9 mouse cellular contexts compared by ENCODE assay signal in genomic region chr6:141248081-141248480, GRCm38 (mm10). TPM values are rescaled to one million over a fixed set of nuclear protein-coding genes. Genes with fewer than 3 reads are reported as not detected.
DNase-seq lines count a peak whose midpoint lies in the region; ATAC-seq and TF ChIP-seq lines count a peak whose summit lies in the region.
"Had no signal": no experiment of that assay in that cellular context is flagged by ENCODE, and none has a peak within 500 bp of the region (broad histone marks: within the 10 kb centered on the region; RNA-seq: fewer than 3 reads in every experiment).

No protein-coding gene starts in this region.

- peak overlapping the region; percentile 83 for H3K4me3 ChIP-seq in cerebellum, adult 2 months (replicated peaks; ENCODE audit: insufficient read depth, low read depth, low read length)
- peak overlapping the region; percentile 65 for H3K4me3 ChIP-seq in lung, embryonic 15.5 days
- peak overlapping the region; percentile 52; the same call in 1 of the 2 replicates for H3K4me3 ChIP-seq in liver, embryonic 12.5 days
- H3K4me3 ChIP-seq in stomach, embryonic 14.5 days (ENCODE audit: low read depth, low read length) = peak overlapping the region; percentile 63

- no peak for TF ChIP-seq CTCF in cerebellum, adult 2 months (IDR thresholded peaks at IDR 0.05; ENCODE audit: borderline replicate concordance, insufficient read depth, low read depth, low read length)

- H3K27ac ChIP-seq in cerebellum, adult 2 months (ENCODE audit: insufficient read depth, low read length) = peak overlapping the region; percentile 11; the same call in 1 of the 2 replicates
- no peak overlapping the region for H3K27ac ChIP-seq in lung, embryonic 15.5 days
- no peak overlapping the region for H3K27ac ChIP-seq in liver, embryonic 12.5 days
- H3K27ac ChIP-seq in stomach, embryonic 14.5 days (ENCODE audit: low read length) = peak overlapping the region; percentile 57; the same call in 1 of the 2 replicates

- no peaks in the 10 kb centered on the region for H3K9me3 ChIP-seq in lung, embryonic 15.5 days
- H3K9me3 ChIP-seq in liver, embryonic 12.5 days (replicated peaks) = no peaks in the 10 kb centered on the region
- H3K9me3 ChIP-seq in stomach, embryonic 14.5 days (ENCODE audit: control insufficient read depth, low read depth, low read length) = no peaks in the 10 kb centered on the region

- peak overlapping the region; percentile 38 for H3K9ac ChIP-seq in lung, embryonic 15.5 days
- no peak overlapping the region for H3K9ac ChIP-seq in liver, embryonic 12.5 days
- H3K9ac ChIP-seq in stomach, embryonic 14.5 days (replicated peaks; ENCODE audit: low read depth, low read length) = peak overlapping the region; percentile 18; the same call in 1 of the 2 replicates

- H3K4me2 ChIP-seq in lung, embryonic 15.5 days = peak overlapping the region; percentile 95
- H3K4me2 ChIP-seq in liver, embryonic 12.5 days = peak overlapping the region; percentile 64
- H3K4me2 ChIP-seq in stomach, embryonic 14.5 days (replicated peaks; ENCODE audit: low read depth, low read length) = peak overlapping the region; percentile 51

- peaks cover 10% of the 10 kb centered on the region; the same call in 1 of the 2 replicates for H3K4me1 ChIP-seq in cerebellum, adult 2 months (ENCODE audit: control insufficient read depth, insufficient read depth, low read length)
- H3K4me1 ChIP-seq in lung, embryonic 15.5 days = peaks cover 12% of the 10 kb centered on the region
- no peaks in the 10 kb centered on the region for H3K4me1 ChIP-seq in liver, embryonic 12.5 days
- peaks cover 5% of the 10 kb centered on the region; the same call in 1 of the 2 replicates for H3K4me1 ChIP-seq in stomach, embryonic 14.5 days (ENCODE audit: control insufficient read depth, insufficient read depth, low read length)

- no peaks in the 10 kb centered on the region for H3K27me3 ChIP-seq in cerebellum, adult 2 months (ENCODE audit: control insufficient read depth, insufficient read depth, low read length)
- H3K27me3 ChIP-seq in lung, embryonic 15.5 days = peaks cover 12% of the 10 kb centered on the region
- H3K27me3 ChIP-seq in liver, embryonic 12.5 days (replicated peaks) = peaks cover 39% of the 10 kb centered on the region
- no peaks in the 10 kb centered on the region for H3K27me3 ChIP-seq in stomach, embryonic 14.5 days (ENCODE audit: control insufficient read depth, insufficient read depth, low read length)

- H3K36me3 ChIP-seq in lung, embryonic 15.5 days = no peaks in the 10 kb centered on the region; the same call in 1 of the 2 replicates
- H3K36me3 ChIP-seq in liver, embryonic 12.5 days = no peaks in the 10 kb centered on the region
- H3K36me3 ChIP-seq in stomach, embryonic 14.5 days (ENCODE audit: control insufficient read depth, insufficient read depth, low read length) = no peaks in the 10 kb centered on the region

- TF ChIP-seq POLR2A in cerebellum, adult 2 months (IDR thresholded peaks at IDR 0.05; ENCODE audit: borderline replicate concordance, insufficient read depth, low read length) = no peak

- DNase-seq in cerebellum, adult 2 months = no peak
- DNase-seq in cerebellum, adult 9-11 months = no peak
- DNase-seq in lung, postnatal 14 days = no peak
- DNase-seq in adrenal gland, postnatal 36 days = no peak
- DNase-seq: thymus, postnatal 25 days had no signal

- no peak for ATAC-seq in lung, embryonic 15.5 days (ENCODE audit: borderline replicate concordance, extremely low read depth, low FRiP score, low TSS enrichment)
- ATAC-seq in liver, embryonic 12.5 days = no peak
- no peak for ATAC-seq in stomach, embryonic 14.5 days (ENCODE audit: insufficient number of reproducible peaks, insufficient read depth, low FRiP score, low read depth)
- no peak for ATAC-seq in megakaryocyte progenitor cell, adult 5-6 weeks (replicated peaks; ENCODE audit: poor library complexity)

RNA-seq across cellular contexts. Expression of gene Pde3a, which starts 1.0 kb away (rescaled TPM):
- 3.3 and 3.4 TPM in 2 replicates for polyA plus RNA-seq in cerebellum, adult 2 months (2012; rRNA removed)
- polyA plus RNA-seq in lung, embryonic 15.5 days (2015; fragmentation: Nextera tagmentation; extraction: Ambion mirVana) = 4.6 and 5.0 TPM in 2 replicates
- polyA plus RNA-seq in liver, embryonic 12.5 days (2016; fragmentation: Nextera tagmentation; extraction: Ambion mirVana) = 2.8 and 2.9 TPM in 2 replicates
- 12.0 and 15.1 TPM in 2 replicates for polyA plus RNA-seq in stomach, embryonic 14.5 days (2014; fragmentation: Nextera tagmentation; extraction: Ambion mirVana)
- total RNA-seq in adrenal gland, postnatal 36 days (2021) = 10 to 100 TPM; 10.2 to 11.2 TPM
- not detected in 2 replicates for total RNA-seq in megakaryocyte progenitor cell, adult 5-6 weeks (2015)
- not detected in 2 replicates for total RNA-seq in megakaryocyte progenitor cell, adult 5-6 weeks (2017)

Comparison
In these comparisons a context has a peak if more than half of its experiments do, and no peak if none do; other contexts are left out.
1. H3K27ac ChIP-seq: peak in cerebellum, adult 2 months (single experiment) and stomach, embryonic 14.5 days (single experiment); none in lung, embryonic 15.5 days (single experiment) and liver, embryonic 12.5 days (single experiment).
2. Peak in every context shown above with its lines, with median percentiles within 50 percentile points of each other: H3K4me3 ChIP-seq and H3K4me2 ChIP-seq.